Mouse (Mus musculus) erythroblast, adult 5-6 weeks (primary cell): ENCODE data around the gene Mecom. TPM values are rescaled to one million over a fixed set of nuclear protein-coding genes. Genes with fewer than 3 reads are reported as not detected.
"Not testable (repeated sequence)": the region's sequence is repeated elsewhere in the genome, so short reads cannot be mapped to it uniquely, and the experiment has no call there.

Experiments
- ATAC-seq: replicated peaks from 2 replicates; pipeline ENCODE4 v1.8.0; 2016; ENCODE audit warnings: moderate number of reproducible peaks, mild to moderate bottlenecking, moderate TSS enrichment, inconsistent platforms; ENCODE audit not compliant: poor library complexity, low FRiP score, severe bottlenecking
- total RNA-seq, 2 experiments: library from RNA; stranded (forward) in 1 of 2; stranded (reverse) in 1 of 2; fragments of 150-400 nt in 1 of 2; fragments of 200-764, 138-1000 nt in 1 of 2; gene quantifications; 2 replicates each; pipeline versions ENCODE4 v1.2.3 to v1.2.4; 2015 to 2017; ENCODE audit warnings: low replicate concordance in 2 of 2

The Mecom gene
- total RNA-seq, 2 experiments from 2014 or later, result 0.58 TPM; not detected in 1

DNA sequence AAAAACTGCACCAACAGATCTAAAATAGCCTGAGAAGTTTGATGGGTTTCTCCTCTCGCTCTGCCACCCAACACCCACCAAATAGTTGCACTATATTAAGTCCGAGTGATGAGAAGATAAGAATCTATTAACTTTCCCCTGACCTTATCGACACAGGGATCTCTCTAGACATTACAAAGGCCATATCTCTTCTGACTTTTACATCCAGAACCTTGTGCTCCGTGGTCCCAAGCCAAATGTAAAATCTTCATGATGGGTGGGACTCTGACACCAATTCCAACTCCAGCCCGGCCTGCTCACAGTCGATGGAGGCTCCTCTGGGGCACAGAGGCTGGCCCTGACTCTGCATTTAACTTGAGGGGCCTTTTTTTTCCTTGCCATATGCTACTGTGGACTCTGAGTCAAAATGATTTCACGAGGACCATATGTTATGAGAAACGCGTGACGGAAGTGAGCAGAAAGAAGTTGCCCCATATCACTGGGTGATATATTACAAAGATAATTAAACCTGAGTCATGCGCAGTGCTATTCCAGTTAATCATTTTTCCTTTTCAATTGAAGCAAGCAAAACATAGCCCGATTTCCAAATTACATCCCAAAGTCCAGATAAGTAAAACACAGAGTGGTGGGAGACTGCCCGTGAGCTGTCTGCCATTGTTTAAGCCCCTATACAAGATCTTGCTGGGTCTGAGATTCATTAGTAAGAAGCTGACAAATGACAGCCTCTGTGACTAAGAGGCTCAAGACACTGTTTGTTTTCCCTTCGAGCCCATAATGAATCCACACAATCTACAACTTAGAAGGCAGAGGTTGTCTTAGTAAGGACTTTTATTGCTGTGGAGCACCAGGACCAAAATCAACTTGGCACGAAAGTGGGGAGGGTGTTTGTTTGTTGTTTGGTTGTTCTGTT is 94.0 kb downstream of the Mecom start:
- no peak for ATAC-seq

DNA sequence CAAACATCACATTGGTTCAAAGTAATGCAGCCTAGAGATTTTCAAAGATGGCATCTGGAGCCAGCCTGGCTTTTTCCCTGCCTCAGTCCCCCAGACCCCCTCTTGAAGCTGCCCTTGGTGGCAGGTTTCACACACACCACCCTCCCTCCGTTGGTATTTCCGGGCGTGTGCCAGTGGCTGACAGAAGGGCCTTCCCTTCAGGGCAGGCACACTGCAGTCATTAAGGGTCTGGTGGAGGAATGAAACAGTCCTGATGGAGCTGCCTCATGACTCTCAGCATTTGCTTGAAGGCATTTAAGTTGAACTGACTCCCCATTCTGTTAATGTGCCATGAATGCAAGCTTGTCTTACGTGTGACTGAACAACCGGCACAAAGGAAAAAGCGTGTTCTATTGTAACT is 94.8 kb downstream of the Mecom start:
- ATAC-seq, result no peak

DNA sequence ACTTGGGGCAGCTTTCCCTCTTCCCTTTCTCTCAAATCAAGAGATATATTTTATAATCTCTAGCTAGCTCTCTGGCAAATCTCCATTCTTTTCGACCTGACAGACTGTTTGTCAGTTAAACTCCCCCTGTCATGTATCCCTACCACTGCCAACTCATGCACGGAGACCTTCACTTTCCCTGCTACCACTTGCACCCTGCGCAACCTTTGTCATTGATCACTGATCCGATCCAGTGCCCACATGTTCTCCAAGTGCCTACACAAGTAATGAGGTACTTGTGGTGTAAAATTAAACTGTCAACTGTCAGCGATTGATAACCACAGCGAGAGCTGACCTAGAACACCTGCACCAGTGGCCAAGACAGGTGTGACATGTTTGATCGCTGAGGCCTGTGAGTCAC is 95.3 kb downstream of the Mecom start:
- no peak for ATAC-seq

DNA sequence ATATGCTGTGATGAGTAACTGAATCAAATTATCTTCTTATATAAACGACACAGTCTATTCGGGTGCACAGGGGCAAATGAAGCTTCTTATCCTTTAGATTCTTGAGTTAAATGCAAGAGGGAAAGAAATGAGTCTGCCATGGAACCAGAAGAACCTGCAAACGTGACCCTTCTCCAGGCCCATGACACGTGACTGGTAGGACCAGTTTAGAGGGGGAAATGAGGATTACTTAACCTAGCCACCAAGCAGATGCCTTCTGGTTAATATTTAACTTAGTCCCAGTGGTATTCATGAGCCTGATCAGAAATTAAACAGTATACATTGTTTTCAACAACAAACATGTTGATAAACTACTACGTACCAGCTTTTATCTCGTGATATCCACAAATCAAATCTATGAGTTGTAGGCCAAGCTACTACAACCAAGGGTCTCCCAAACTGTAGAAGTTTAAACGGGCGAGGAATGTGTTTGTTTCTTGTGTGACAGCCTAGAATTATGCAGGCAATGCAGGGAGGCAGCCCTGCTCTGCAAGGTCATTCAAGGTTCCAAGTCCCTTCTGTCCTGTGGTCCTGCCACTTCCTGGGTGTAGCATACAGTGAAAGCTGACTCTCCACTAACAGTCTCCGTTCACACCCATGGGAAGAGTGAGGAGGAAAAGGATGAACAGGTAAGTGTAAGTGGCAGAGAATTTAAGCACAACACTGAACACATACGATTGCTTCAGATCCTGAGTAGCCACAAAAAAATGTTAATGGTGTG is 97.4 kb downstream of the Mecom start:
- ATAC-seq, result no peak

DNA sequence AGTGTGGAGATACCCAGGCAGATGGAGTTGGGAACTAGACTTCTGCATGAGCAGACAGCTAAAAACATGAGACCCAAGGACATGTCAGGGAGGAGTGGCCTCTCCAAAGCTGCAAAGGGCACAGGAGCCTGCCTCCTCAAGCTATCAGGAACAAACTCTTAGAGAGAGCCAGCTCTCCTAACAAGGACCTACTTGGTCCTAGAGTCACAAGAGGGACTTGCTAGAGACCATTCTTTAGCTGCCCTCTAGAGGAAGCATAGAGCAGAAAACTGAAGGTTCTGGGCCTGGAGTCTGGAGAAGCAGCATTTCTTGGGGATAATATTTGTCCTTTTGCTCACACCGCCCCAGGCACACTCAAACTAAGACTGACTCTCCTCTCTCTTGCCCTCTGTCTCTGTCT is 99.2 kb downstream of the Mecom start:
- ATAC-seq, result no peak

DNA sequence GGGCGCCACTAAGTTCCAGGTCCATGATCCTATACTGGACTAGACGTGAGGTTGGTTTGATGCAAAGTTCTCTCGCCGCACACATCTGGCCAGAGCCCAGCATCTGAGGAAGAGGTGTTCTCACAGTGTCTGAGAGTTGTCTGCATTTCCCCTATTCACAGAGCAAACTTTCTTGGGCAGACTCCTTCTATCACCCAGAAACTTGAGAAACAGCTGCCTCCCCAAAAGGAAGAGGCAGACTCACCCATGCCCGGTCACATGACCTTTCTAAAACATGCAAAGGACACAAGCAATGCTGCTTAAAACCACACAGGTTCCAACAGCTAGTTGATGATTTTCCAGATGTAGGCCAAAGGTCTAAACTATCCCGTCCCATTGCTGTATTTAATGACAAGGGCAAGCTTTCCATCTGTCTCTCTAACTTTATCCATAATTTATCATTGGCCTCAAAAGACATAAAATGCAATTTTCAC is 101.8 kb downstream of the Mecom start:
- ATAC-seq, result no peak

DNA sequence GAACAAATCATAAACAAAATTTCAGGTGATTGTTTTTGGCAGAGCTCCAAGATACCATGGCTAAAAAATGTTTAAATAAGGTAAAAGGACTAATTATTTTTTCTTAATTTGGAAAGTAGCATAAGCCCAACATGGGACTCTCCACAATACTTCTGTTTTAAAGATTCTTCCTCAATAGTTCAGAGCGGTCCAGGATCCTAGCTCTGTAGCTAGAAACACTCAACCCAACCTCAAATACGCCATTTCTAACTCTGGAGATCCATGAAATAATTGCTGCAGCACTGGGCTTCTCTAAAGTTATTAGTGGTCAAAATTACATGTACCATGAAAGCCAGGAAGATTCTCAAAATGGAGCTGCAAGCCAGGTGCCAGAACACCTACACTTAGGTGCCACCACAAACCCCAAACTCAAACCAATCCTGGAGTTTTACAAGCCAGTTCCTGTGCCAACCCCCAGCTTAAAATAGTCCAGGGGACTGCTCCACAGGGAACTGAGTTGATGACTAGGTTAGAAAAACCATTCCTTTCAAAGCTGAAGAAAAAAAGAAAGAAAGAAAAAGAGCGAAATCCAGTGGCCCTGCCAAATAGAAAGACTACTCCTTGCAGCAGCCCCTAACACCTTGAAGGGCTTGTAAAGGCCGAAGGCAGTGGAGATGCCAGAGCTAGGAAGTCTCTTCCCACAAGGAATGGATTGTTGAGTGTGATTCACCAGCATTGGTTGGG is 102.4 kb downstream of the Mecom start:
- no peak for ATAC-seq

DNA sequence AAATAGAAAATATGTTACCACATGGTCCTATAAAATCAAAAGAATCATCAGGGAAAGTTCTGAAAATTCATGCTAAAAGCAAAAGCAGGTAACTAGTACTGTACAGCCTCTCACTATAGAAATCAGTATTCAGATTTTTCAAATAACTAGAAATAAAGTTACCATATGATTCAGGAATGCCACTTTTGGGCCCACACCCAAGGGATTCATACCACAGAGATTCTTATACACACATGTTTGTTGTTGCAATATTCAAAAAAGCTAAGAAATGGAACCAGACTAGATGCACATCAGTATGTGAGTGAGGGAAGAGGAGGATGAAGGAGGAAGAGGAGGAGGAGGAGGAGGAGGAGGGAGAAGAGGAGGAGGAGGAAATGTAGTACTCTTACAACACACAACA is 106.2 kb downstream of the Mecom start:
- ATAC-seq, result no peak

DNA sequence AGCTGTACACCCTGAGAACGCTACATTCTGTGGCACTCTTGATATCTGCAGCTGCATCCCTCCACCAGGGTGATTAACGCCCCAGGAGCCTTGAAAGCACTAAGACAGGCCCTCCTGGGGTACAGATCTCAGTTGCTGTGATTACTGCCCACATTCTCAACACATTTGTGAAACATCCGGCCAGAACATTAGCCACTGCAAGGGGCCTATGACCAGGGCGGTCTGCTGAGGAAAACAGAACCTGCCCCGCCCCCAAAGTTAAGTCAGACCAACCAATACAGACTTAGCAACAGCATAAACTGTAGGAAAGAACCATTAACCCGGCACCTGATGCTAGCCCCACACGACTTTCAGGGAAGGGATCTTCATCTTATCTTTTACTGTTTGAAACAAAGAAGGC is 109.8 kb downstream of the Mecom start:
- no peak for ATAC-seq

DNA sequence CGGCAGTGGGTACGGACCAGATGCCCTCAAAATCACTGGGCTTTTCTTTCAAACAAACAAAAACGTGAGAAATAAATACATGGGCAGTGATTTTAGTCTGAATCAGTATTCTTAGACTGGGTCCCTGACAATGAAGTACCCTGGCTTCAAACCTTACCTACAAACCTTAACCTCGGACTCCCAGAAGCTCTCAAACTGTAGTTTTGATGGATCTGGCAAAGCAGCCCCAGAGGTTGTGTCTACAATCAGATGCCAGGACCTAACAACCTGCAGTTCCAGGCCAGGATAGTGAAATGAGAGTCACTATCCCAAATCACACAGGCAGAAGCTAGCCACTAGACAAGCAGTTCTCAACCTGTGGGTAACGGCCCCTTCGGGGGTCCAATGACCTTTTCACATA is 111.2 kb downstream of the Mecom start:
- no peak for ATAC-seq

DNA sequence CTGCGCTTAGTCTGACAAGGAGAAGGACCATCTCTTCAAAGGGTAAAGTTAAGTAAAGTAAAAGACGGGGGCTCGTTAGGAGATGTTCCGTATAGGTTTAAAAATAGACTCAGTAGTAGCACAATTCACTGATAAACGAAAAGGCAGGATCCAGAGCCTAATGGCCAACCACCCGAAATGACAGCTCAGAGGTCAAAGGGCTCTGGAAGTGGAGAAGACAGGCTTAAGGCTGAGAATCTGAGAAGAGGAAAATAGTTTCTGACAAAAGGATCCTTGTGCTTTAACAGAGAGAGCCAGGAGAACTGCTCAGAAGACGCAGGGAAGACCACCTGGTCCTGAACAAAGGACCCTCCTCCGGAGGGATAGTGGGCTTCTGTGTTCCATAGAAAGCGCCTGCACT is 111.7 kb downstream of the Mecom start:
- ATAC-seq, result no peak

DNA sequence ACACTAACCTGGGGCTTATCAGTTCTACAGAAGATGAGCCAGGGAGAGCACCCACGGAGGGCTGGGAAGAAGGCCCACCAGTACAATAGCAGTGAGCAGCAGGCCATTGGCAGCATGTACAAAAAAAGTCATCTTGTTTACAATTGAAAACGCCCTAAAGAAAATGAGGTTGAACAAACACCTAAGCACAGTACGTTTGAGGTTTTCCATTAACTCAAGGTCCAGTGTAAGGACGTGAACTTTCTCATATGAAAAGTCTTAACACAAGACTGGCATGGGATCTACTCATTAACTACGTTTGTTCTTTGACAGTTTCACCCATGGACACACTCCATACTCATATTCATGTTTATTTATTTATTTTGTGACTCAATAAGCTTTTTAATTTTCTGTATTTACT is 118.9 kb downstream of the Mecom start:
- no peak for ATAC-seq

DNA sequence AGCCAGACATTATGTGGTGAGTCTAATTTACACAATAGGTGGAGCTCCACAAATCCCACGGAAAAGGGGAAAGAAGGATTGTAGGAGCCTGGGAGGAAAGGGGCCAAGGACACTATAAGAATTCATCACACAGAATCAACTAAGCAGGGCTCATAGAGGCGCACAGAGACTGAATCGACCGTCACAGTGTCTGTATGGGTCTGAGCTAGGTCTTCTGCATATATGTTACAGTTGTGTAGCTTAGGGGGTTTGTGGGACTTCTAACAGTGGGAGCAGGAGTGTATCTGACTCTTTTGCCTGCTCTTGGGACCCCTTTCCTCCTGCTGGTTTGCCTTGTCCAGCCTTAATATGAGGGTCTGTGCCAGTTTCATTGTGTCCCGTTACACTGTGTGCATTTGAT is 123.8 kb downstream of the Mecom start:
- ATAC-seq, result no peak

DNA sequence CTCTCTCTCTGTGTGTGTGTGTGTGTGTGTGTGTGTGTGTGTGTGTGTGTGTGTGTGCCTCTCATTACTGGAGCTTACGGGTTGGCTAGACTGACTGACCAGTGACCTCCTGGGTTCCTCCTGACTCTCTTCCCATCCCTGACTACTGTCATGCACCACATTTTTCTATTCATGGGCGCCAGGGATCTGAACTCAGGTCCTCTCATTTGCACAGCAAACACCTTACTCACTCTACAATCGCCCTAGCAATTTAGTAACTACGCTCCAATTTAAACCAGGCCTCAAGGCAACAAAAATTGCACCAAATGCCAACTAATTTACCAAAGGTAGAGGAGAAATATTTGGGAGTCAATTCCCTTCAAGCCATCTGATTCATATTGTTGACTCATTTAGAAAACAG is 125.9 kb downstream of the Mecom start:
- not testable (repeated sequence) for ATAC-seq

DNA sequence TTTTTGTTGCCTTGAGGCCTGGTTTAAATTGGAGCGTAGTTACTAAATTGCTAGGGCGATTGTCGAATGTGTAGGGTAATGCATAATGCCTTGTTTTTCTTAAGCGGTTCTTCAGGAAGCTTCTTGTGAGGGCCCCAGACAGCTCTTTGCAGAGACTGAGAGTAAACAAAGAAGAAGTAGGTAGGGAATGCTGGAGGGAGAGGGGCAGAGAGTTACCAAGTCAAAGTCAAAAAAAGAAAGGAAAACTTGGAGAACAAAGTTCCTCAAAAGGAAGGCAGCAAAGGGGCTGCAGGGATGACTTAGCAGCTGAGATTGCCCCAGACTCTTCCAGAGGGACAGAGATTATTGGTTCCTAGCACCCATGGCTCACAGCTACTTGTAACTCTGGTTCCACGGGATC is 126.9 kb downstream of the Mecom start:
- ATAC-seq, result no peak

DNA sequence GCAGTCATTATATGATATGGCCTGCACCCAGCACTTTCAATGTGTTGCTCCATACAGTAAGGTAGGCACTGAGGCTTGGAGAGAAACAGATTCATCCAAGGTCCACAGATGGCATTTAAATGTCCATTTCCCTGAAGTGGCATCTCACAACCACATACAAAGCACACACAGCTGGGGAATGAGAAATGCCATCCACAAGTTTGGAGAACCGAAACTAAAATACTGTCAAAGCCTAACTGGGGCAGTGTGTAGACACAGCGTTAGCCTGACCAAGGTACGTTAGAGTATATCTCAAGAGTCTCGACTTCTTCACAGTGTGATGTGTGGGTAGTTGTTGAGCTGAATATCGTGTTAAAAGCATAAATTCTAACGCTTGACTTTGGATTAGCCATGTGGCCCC is 133.6 kb downstream of the Mecom start:
- ATAC-seq, result no peak

DNA sequence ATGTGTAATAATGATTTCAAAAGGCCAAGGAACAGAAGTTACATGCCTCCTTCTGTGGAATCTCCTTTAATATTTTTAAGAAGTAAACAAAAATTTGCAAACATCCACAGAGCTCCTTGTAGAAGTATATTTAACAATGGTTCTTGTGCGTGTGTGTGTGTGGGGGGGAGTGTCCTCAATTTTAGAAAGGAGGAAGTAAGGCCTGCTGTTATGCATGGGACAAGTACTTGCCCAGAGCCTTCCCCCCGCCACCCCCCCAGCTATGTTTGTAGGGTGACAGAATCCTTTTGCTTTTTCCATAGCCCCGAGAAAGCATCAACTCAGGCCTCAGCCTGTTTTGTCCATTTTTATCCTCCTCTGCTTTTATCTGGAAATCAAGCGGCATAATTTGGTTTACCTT is 137.0 kb downstream of the Mecom start:
- no peak for ATAC-seq

DNA sequence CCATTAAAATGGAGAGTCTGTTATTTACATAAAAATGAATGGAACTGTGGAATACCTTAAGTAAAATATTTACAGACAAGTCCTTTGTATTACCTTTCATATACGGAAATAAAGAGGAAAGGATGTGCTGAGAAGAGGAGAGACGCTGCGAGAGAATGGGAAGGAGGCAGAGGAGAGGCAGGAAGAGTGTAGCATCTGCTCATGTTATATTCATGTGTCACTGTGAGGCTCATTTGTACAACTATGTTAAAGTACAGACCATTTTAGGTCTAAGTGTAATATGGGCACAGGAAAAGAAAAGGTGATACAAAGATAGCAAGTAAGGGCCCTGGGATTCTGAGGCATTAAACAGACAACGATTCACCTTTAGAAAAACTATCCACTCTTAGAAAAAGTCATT is 143.0 kb downstream of the Mecom start:
- ATAC-seq, result no peak

DNA sequence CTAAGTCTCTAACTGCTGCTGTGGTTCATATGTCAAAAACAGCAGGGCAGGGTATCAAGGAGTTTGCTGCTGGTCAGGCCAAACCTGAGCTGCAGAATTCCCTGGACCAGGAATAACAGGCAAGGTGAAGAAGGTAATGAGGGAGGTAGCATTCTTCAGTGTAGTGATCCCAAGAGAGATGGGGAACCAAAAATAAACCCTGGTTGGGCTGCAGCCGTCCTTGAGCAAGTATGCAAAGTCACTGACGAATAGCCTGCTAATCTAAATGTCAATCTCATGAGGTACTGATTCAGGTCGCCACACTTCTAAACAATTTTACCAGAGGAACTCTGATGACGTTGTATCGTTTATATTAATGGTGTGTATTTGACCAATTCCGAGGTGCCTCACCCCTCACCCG is 148.9 kb downstream of the Mecom start:
- no peak for ATAC-seq

DNA sequence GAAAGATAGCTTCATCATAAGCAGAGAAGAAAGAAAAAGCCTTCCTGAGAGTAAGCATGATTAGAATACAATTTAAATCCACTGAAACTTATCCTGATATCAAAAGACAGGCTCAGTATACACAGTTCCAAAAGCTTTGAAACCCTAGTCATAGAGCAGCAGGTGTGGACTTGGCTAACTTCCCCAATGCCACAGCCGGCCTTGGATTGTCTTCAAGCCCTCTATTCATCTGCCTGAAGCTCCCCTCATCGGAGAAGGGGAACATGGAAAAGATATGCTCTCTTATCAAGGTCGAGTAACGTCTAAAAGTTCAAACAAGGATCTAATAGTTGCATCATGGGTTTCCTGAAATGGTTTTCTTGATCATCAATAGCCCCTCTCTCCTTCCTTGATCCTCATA is 152.9 kb downstream of the Mecom start:
- ATAC-seq, result no peak

DNA sequence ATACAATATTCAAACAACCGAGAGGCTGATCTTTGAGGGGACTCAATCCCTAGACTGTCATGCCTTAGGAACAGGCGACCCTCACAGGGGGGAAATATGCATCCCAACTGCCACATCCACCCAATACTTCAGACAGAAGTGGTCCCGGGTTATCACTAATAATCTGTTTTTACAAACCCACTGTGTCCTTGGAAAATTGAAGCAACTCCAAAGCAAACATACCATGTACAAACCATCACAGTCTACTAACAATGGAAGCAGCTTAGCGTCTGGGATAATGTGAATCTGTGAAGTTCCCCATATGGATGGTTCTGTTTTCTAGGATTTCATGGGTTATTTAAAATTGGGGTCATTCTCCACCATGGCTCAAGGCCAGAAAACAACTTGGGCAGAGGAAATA is 155.1 kb downstream of the Mecom start:
- no peak for ATAC-seq
